Mouse (Mus musculus) embryonic facial prominence, embryonic 11.5 days (tissue): ENCODE measurements around the gene Dcun1d3. TPM values are rescaled to one million over a fixed set of nuclear protein-coding genes. Genes with fewer than 3 reads are reported as not detected.

Experiments
- ATAC-seq: fragments of 200-750 bp; cut with Nextera tagmentation; replicated peaks from 2 replicates; pipeline ENCODE4 v1.8.0; 2017; ENCODE audit warnings: low read depth; ENCODE audit not compliant: insufficient number of reproducible peaks, low FRiP score, low TSS enrichment
- DNase-seq: peaks from one replicate; pipeline ENCODE4 v3.0.0-alpha.2; 2015; ENCODE audit warnings: low spot score
- H3K27ac ChIP-seq: fragments of 300-500 bp; sonication (generic); replicated peaks from 2 replicates; pipeline ENCODE4 v1.5.1; 2014; ENCODE audit warnings: mild to moderate bottlenecking, low read depth, low read length, control low read depth
- H3K27me3 ChIP-seq: fragments of 300-500 bp; sonication (generic); 2 replicates; pipeline ENCODE4 v1.6.1; 2014; ENCODE audit warnings: mild to moderate bottlenecking, low read length, moderate library complexity, mixed read lengths; ENCODE audit not compliant: control insufficient read depth, insufficient read depth
- H3K36me3 ChIP-seq: fragments of 300-500 bp; sonication (generic); replicated peaks from 2 replicates; pipeline ENCODE4 v1.6.1; 2014; ENCODE audit warnings: low read depth, mild to moderate bottlenecking, low read length, moderate library complexity, mixed read lengths; ENCODE audit not compliant: control insufficient read depth, insufficient read depth
- H3K4me1 ChIP-seq: fragments of 300-500 bp; sonication (generic); 2 replicates; pipeline ENCODE4 v1.6.1; 2014; ENCODE audit warnings: low read length, mixed read lengths; ENCODE audit not compliant: control insufficient read depth, insufficient read depth
- H3K4me2 ChIP-seq: fragments of 300-500 bp; sonication (generic); 2 replicates; pipeline ENCODE4 v1.6.1; 2014; ENCODE audit warnings: low read depth, mild to moderate bottlenecking, control low read depth, low read length, moderate library complexity
- H3K4me3 ChIP-seq: fragments of 300-500 bp; sonication (generic); 2 replicates; pipeline ENCODE4 v1.5.1; 2014; ENCODE audit warnings: low read depth, low read length, control low read depth
- H3K9ac ChIP-seq: fragments of 300-500 bp; sonication (generic); replicated peaks from 2 replicates; pipeline ENCODE4 v1.6.1; 2014; ENCODE audit warnings: mild to moderate bottlenecking, control low read depth, low read length
- H3K9me3 ChIP-seq: fragments of 300-500 bp; sonication (generic); replicated peaks from 2 replicates; pipeline ENCODE4 v1.6.1; 2016; ENCODE audit warnings: mild to moderate bottlenecking, low read length, inconsistent platforms, mixed read lengths; ENCODE audit not compliant: control insufficient read depth
- WGBS: fragments of 180-500 bp; shearing (Covaris S2); extraction: QIAGEN DNeasy Blood & Tissue Kit; methylation state at CpG from one replicate; pipeline ENCODE4 v1.1.7; 2014; 5-methylcytosine and 5-hydroxymethylcytosine counted together
- polyA plus RNA-seq: library from polyadenylated mRNA; unstranded; fragments of >200 nt; fragmentation: Nextera tagmentation; extraction: Ambion mirVana; gene quantifications from 2 replicates; pipeline ENCODE4 v1.2.1, GENCODE M21; 2014

The Dcun1d3 gene
- polyA plus RNA-seq, 1 experiment from 2014 or later = 11.0 TPM

- H3K9ac ChIP-seq = no peak overlapping the region
- no peak overlapping the region for H3K4me3 ChIP-seq
- H3K4me1 ChIP-seq = no peaks in the 10 kb centered on the region; the same call in none of the 2 replicates
- H3K36me3 ChIP-seq = no peaks in the 10 kb centered on the region
- WGBS = 92% methylated on average over 5 of the region's 5 CpGs
- DNase-seq = no peak
- H3K27ac ChIP-seq = no peak overlapping the region
- no peak overlapping the region for H3K4me2 ChIP-seq
- no peaks in the 10 kb centered on the region for H3K27me3 ChIP-seq
- no peaks in the 10 kb centered on the region for H3K9me3 ChIP-seq
- ATAC-seq = no peak
These were observed 31.6 kb downstream of the Dcun1d3 start for GRCm38 (mm10) chr7:119864500-119864899.

DNA sequence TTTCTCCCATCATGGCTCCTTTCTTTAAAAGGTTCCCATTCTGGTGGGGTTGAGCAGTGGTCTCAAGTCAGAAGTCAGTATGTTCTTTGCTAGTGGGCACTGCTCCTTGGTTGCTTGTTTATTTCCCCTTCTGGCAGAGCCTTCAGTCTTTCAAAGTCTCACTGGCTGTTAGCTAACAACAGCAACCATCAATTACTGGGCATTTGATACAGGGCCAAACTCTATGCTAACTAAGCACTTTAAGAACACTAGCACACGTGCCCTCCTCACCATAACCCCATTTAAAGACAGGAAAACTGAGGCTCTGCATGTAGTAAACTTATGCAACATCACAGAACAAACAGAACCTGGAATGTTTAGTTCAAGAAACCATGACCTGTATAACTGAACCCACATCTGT, 33.9 kb downstream of the Dcun1d3 start:
- Histone ChIP-seq H3K4me2 (no peak overlapping the region), H3K27me3 (no peaks in the 10 kb centered on the region), H3K4me3 (no peak overlapping the region), H3K36me3 (no peaks in the 10 kb centered on the region), H3K9ac (no peak overlapping the region), H3K27ac (peak overlapping the region; percentile 71; the same call in 1 of the 2 replicates), H3K9me3 (no peaks in the 10 kb centered on the region), H3K4me1 (no peaks in the 10 kb centered on the region; the same call in none of the 2 replicates)
- DNase-seq = peak; percentile 4
- ATAC-seq = 0 out of 2 replicates have a peak, but pooled peaks have one; percentile 7
- 45% methylated on average over 1 of the region's 1 CpGs for WGBS

GRCm38 (mm10) chr7:119861335-119862091, 34.6 kb downstream of the Dcun1d3 start:
- DNase-seq (peak; percentile 77), ATAC-seq (peak; percentile 87)
- no peaks in the 10 kb centered on the region for H3K9me3 ChIP-seq
- no peaks in the 10 kb centered on the region for H3K36me3 ChIP-seq
- H3K27ac ChIP-seq = peak overlapping the region; percentile 71
- no peak overlapping the region for H3K4me2 ChIP-seq
- 28% methylated on average over 6 of the region's 6 CpGs for WGBS
- no peaks in the 10 kb centered on the region for H3K27me3 ChIP-seq
- H3K4me1 ChIP-seq = no peaks in the 10 kb centered on the region; the same call in none of the 2 replicates
- no peak overlapping the region for H3K9ac ChIP-seq
- no peak overlapping the region for H3K4me3 ChIP-seq

DNA sequence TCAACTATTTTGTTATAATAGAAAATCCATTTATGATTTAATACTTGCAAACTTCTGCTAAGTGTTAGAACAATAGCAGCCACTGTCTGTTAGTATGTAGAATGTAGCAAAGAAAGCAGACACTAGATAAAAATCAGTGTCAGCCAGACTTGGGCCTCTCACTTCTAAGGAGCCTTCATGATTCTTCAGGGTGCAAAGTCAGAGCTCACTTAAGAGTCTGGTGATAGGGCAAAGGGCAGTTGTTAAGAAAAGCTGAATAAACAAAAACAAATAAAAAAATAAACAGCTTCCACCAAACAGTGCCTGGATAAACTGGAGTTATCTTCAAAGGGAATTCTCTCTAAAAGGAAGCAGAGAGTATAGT, 35.1 kb downstream of the Dcun1d3 start:
- Histone ChIP-seq H3K27me3 (no peaks in the 10 kb centered on the region), H3K9me3 (no peaks in the 10 kb centered on the region), H3K4me3 (no peak overlapping the region), H3K9ac (no peak overlapping the region), H3K4me1 (no peaks in the 10 kb centered on the region; the same call in none of the 2 replicates), H3K27ac (peak overlapping the region; percentile 44; the same call in 1 of the 2 replicates), H3K36me3 (no peaks in the 10 kb centered on the region), H3K4me2 (no peak overlapping the region)
- DNase-seq (no peak), ATAC-seq (no peak)

DNA sequence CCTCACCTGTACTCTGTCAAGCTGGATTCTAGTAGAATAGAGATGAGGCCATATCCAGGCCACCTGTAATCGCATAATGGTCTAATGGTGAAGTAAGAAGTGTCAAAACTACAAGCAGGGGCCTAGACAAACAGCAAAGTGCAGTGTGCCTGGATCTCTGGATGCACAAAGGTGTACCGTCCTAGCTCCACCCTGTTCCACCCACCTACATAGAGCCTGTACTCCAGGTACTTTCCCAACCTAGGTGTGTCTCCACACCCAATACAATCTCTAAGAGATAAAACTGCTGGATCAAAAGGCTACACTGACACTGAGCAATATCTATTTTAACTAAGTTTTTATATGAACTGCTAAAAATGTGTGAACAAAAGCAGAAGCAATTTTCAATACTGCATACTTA, 35.5 kb downstream of the Dcun1d3 start:
- Histone ChIP-seq H3K36me3 (no peaks in the 10 kb centered on the region), H3K4me1 (no peaks in the 10 kb centered on the region; the same call in none of the 2 replicates), H3K27ac (no peak overlapping the region), H3K4me3 (no peak overlapping the region), H3K4me2 (no peak overlapping the region), H3K27me3 (no peaks in the 10 kb centered on the region), H3K9ac (no peak overlapping the region), H3K9me3 (no peaks in the 10 kb centered on the region)
- DNase-seq (no peak), ATAC-seq (no peak)
- WGBS = 98% methylated on average over 2 of the region's 2 CpGs

DNA sequence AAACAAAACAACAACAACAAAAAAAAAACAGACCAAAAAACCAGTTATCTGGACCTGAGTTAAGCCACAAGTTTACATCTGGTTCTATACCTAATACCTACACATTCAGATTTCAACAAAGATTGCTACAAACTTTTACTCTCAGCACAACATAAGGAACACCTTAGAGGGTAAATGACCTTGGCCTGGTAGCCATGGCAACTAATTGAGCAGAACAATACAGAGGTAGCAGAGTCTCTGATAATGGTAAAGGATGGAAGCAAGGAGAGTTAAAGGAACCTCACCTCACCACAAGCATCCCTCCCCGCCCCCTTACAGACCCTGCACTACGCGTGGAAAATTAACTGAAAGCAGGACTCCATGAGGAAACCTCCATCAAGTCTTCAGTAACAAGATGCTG, 36.0 kb downstream of the Dcun1d3 start:
- H3K4me3 ChIP-seq = no peak overlapping the region
- H3K9ac ChIP-seq = no peak overlapping the region
- no peaks in the 10 kb centered on the region for H3K9me3 ChIP-seq
- no peaks in the 10 kb centered on the region for H3K36me3 ChIP-seq
- H3K27me3 ChIP-seq = no peaks in the 10 kb centered on the region
- DNase-seq (peak; percentile 52), ATAC-seq (no peak)
- H3K27ac ChIP-seq = no peak overlapping the region
- no peak overlapping the region for H3K4me2 ChIP-seq
- 72% methylated on average over 3 of the region's 3 CpGs for WGBS
- H3K4me1 ChIP-seq = no peaks in the 10 kb centered on the region; the same call in none of the 2 replicates

GRCm38 (mm10) chr7:119859476-119859875, 36.6 kb downstream of the Dcun1d3 start:
- no peak overlapping the region for H3K27ac ChIP-seq
- DNase-seq (no peak), ATAC-seq (no peak)
- no peaks in the 10 kb centered on the region for H3K36me3 ChIP-seq
- H3K4me3 ChIP-seq = no peak overlapping the region
- WGBS = 79% methylated on average over 6 of the region's 6 CpGs
- H3K4me1 ChIP-seq = no peaks in the 10 kb centered on the region; the same call in none of the 2 replicates
- no peaks in the 10 kb centered on the region for H3K27me3 ChIP-seq
- H3K4me2 ChIP-seq = no peak overlapping the region
- no peaks in the 10 kb centered on the region for H3K9me3 ChIP-seq
- no peak overlapping the region for H3K9ac ChIP-seq

- ATAC-seq = no peak
- Histone ChIP-seq H3K4me3 (no peak overlapping the region), H3K9me3 (no peaks in the 10 kb centered on the region), H3K9ac (no peak overlapping the region), H3K36me3 (no peaks in the 10 kb centered on the region), H3K27me3 (no peaks in the 10 kb centered on the region), H3K4me1 (no peaks in the 10 kb centered on the region), H3K4me2 (no peak overlapping the region), H3K27ac (no peak overlapping the region)
- no peak for DNase-seq
These were observed 41.1 kb downstream of the Dcun1d3 start for GRCm38 (mm10) chr7:119855031-119855430.
